Mouse (Mus musculus) C2C12 (cell line): ENCODE data around the gene Wasl.

Source experiments
- CEBPB ChIP-seq: IDR thresholded peaks from one replicate; pipeline ENCODE4 v1.6.1; 2011; ENCODE audit warnings: low read depth, mild to moderate bottlenecking, control low read depth, moderate library complexity
- CTCF ChIP-seq: IDR thresholded peaks from one replicate; pipeline ENCODE4 v1.5.1; 2011; ENCODE audit not compliant: control insufficient read depth, insufficient read depth, insufficient read length
- MAX ChIP-seq: IDR thresholded peaks from one replicate; pipeline ENCODE4 v1.6.1; 2011; ENCODE audit warnings: mild to moderate bottlenecking, control low read depth
- MYOG ChIP-seq: IDR thresholded peaks from one replicate; pipeline ENCODE4 v1.6.1; 2011; ENCODE audit not compliant: control insufficient read depth, insufficient read length; ENCODE audit errors: extremely low read depth

GRCm38 (mm10) chr6:24570278-24570677, 94.5 kb downstream of the Wasl start:
- TF ChIP-seq CTCF (no peak), MAX (no peak), MYOG (no peak), CEBPB (no peak)
